Mouse (Mus musculus) heart, postnatal 25 days (tissue): ENCODE results near the gene Snapc2. TPM values are rescaled to one million over a fixed set of nuclear protein-coding genes. Genes with fewer than 3 reads are reported as not detected.
"Not testable (repeated sequence)": the region's sequence is repeated elsewhere in the genome, so short reads cannot be mapped to it uniquely, and the experiment has no call there.

Experiments used
- DNase-seq: peaks from one replicate; pipeline ENCODE4 v3.0.0; 2022; ENCODE audit warnings: low spot score
- intact Hi-C: fragments of 180-260 bp; cut with DNase I; formaldehyde crosslinking; loops from one replicate; pipeline ENCODE4 v1.15.1; 2025
- total RNA-seq, 2 experiments: library from RNA; stranded (reverse); gene quantifications; 2 replicates each; pipeline ENCODE4 v1.2.3; 2021

Snapc2 gene
- total RNA-seq, 2 experiments from 2014 or later: 14.4 to 15.0 TPM

DNA sequence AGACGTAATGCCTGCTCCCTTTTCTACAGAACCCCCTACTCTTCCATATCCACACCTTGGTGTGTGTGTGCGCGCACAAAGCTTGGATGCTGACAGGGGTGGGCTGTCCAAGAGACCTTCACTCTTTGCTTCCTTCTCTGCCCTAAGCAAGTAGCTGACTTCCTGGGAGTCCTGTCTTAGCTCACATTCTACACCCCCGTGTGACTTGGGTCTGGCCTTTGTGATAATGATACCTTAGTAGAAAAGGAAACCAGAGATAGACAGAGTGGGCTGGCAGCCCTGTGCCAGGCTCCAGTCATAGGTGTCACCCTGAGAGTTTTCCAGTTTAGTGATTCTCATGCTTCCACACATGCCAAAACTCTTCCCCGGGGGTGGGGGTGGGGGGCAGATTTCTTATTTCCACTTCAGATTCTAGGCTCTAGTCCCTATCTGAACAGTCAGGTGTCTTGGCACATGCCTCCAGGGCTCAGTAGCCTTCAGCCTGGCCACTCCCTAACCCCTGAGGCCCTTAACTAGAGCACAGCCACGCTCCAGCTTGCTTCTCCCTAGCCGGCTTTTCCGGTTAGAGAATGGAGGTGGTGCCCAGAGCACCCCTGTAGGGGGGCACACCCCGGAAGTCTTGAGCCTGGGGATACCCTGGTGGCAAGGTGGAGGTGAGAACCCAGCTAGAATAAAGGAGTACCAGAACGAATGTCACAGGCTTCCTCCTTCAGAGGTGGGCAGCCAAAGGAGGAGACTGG is 22.1 kb upstream of the Snapc2 start:
- no peak for DNase-seq
- intact Hi-C loops: no loop called here

GRCm38 (mm10) chr8:4237814-4238433 is 15.0 kb upstream of the Snapc2 start:
- intact Hi-C loops: loop anchor here (2.0 to 5.0 kb wide), 2 partner anchors 15 to 254 kb away; partner anchors contain the start of genes Cers4 and Snapc2
- DNase-seq: no peak

DNA sequence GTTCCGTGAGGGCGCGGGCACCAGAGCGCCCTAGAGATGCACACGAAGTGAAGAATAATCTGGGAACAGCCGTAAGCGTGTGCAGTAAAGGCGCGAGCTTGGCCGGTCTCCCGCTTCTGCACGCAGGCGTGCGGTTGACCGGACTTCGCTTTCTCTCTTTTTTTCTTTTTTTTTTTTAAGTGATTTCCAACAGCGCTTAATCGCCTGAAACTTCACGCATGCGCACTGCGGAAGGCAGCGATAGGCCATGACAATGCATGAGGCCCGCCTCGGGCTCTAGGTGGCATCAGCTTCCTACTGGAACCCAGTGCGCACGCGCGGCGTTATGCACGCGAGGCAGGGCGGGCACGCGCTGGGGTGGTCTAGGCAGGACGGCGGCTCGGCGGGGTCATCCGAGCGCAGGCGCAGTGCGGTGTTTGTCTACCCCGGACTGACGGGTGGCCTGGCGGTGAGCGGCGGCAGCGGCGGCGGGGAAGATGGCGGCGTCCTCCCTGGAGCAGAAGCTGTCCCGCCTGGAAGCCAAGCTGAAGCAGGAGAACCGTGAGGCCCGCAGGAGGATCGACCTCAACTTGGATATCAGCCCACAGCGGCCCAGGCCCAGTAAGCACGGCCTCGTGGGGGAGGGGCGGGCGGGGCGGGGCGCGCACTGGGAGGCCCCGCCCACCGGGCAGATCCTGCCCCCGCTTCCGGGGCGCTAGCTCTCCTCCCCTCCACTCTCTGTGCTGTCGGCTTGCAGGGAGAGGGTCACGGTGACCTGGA is 14.3 kb upstream of the Snapc2 start, which contains the start of the genes Map2k7 and Gm49320:
Map2k7 (plus strand) TSS at position 307 of the 759 bp plus-strand sequence.
Gm49320 (plus strand) TSS at position 432 of the 759 bp plus-strand sequence.
- intact Hi-C loops: loop anchor here (2.0 to 5.0 kb wide), 2 partner anchors 14 to 254 kb away; partner anchors contain the start of genes Cers4 and Snapc2
- peak; percentile 100 for DNase-seq

GRCm38 (mm10) chr8:4239193-4239890 is 13.5 kb upstream of the Snapc2 start:
- intact Hi-C loops: loop anchor here (2.0 to 5.0 kb wide), 2 partner anchors 13 to 253 kb away; partner anchors contain the start of genes Cers4 and Snapc2
- no peak for DNase-seq

GRCm38 (mm10) chr8:4245061-4245460 is 7.8 kb upstream of the Snapc2 start:
- intact Hi-C loops: no loop called here
- no peak for DNase-seq

DNA sequence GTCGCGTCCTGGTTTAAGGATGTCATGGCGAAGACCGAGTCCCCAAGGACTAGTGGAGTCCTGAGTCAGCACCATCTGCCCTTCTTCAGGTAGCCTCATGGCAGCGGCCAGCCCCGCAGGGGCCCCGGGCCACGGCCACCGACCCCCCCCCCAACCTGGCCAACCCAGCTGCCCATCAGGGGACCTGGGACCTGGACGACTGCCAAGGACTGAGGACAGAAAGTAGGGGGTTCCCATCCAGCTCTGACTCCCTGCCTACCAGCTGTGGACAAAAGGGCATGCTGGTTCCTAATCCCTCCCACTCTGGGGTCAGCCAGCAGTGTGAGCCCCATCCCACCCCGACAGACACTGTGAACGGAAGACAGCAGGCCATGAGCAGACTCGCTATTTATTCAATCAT is 7.1 kb upstream of the Snapc2 start:
- no peak for DNase-seq
- intact Hi-C loops: no loop called here

- no peak for DNase-seq
- intact Hi-C loops: no loop called here
These were observed 5.6 kb upstream of the Snapc2 start for GRCm38 (mm10) chr8:4247241-4247640.

GRCm38 (mm10) chr8:4247951-4248540 is 4.8 kb upstream of the Snapc2 start, which contains the start of gene Tgfbr3l:
Gene Tgfbr3l (plus strand): TSS chr8:4248214.
- intact Hi-C loops: no loop called here

DNA sequence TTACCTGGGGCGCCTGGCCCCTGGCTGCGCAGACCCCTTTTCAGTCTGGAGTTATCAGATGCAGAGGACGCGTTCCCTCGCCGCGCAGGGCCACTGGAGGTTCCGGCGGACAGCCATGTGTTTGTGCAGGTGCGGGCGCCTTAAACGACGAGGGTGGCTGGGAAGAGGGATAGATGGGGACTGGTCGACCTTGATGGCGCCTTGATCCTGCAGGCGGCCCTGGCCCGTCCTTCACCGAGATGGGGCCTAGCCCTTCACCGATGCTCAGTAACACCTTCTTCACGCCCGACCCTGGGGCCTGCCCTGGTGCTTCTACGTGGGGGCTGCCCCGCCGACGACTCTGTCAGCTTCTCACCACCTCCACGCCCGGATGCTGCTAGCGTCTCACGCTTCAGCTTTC is 3.7 kb upstream of the Snapc2 start:
- intact Hi-C loops: no loop called here

More at GRCm38 (mm10) chr8:4247951-4248540, 4.8 kb upstream of the Snapc2 start, which contains the start of gene Tgfbr3l:
- no peak for DNase-seq

GRCm38 (mm10) chr8:4250306-4250970 is 2.4 kb upstream of the Snapc2 start:
- intact Hi-C loops: loop anchor here (2.0 to 10.0 kb wide), 4 partner anchors 72 to 424 kb away; no protein-coding TSS in a partner anchor
- DNase-seq: peak; percentile 56

More for the DNA sequence above, 3.7 kb upstream of the Snapc2 start:
- no peak for DNase-seq

- intact Hi-C loops: loop anchor here (2.0 to 10.0 kb wide), 4 partner anchors 13 to 423 kb away; partner anchors contain the start of genes Gm49320 and Map2k7
These were observed 642 bp upstream of the Snapc2 start for GRCm38 (mm10) chr8:4252116-4252760.

DNA sequence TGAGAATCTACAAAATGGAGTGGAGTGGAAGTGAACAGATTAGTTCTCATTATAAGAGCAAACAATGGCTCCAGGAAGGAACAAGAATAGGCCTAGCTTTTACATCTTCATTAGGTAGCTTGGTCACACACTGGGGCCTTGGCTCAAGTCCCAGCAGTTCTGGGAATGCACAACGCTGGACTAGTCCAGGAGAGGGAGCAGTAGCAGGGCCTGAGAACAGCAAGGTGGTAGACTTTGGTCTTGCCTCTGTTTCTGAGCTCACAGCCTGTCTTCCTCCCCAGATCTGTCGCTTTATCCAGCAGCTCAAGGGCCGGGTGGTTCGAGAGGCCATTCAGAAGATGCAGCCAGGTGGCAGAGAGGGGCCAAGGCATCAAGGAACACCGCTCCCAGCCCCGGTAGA is 1.1 kb downstream of the Snapc2 start:
- intact Hi-C loops: loop anchor here (5.0 to 10.0 kb wide), 3 partner anchors 118 to 421 kb away; no protein-coding TSS in a partner anchor
- no peak for DNase-seq

More at GRCm38 (mm10) chr8:4252116-4252760, 642 bp upstream of the Snapc2 start:
- DNase-seq: no peak

DNA sequence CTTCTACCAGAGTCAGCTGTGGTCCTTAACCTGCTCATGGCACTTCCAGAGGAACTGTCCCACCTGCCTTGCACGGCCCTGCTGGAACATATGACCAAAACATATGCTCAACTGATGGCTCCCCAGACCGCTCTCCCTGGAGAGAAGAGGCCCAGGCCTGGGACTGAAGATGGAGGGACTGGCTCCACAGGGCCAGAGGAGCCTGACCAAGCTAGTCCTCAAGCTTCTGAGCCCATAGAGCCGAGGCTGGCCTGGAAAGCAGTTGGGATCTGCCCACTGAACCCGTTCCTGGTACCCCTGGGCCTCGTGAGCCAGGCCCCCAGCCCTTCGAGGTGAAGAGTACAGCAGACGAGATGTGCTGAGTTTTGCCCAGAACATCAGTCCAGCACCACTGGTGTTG is 2.6 kb downstream of the Snapc2 start:
- intact Hi-C loops: loop anchor here (5.0 to 10.0 kb wide), 2 partner anchors 63 to 419 kb away; no protein-coding TSS in a partner anchor
- DNase-seq: not testable (repeated sequence)

DNA sequence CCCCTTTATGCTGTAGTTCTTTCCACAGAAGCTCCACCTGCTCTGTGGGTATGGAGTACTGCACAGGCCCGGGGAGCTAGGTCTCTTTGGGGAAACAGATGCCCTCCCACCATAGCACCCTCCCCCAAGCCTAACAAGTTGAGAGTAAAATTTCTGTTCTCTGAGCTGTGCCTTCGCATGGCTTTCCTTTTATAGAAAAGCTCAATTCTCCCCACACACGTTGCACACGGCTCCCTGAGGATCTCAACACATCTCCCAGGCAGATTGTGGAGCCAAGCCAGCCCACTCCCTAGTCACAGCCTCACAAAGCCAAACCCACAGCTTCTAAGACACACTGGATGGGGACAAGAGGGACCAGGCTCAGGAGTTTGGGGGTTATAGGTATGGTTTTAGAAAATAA is 4.0 kb downstream of the Snapc2 start:
- intact Hi-C loops: loop anchor here (5.0 to 10.0 kb wide), 2 partner anchors 65 to 418 kb away; no protein-coding TSS in a partner anchor
- no peak for DNase-seq

DNA sequence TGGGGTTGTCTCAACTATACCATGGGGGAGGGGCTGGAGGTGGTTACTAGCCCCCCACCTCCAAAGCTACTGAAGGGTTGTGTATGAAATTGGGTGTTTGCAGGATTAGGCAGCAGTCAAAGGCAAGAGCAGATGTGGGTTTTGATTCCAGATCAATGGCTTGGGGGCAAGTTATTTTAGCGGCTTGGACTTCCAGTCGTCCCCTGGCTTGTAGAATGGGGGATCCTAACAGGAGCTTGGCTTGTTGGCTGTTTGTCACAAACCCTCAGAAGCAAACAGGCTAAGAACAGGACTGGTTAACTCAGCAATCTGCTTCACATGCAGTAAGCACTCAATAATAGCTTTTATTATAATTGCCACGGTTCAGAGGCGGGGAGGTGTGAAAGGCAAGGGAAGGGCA is 4.5 kb downstream of the Snapc2 start:
- no peak for DNase-seq
- intact Hi-C loops: loop anchor here (5.0 to 10.0 kb wide), 2 partner anchors 65 to 417 kb away; no protein-coding TSS in a partner anchor

GRCm38 (mm10) chr8:4258233-4258632 is 5.4 kb downstream of the Snapc2 start:
- DNase-seq: no peak
- intact Hi-C loops: loop anchor here (2.0 to 10.0 kb wide), 3 partner anchors 17 to 417 kb away; partner anchors contain the start of gene Timm44

DNA sequence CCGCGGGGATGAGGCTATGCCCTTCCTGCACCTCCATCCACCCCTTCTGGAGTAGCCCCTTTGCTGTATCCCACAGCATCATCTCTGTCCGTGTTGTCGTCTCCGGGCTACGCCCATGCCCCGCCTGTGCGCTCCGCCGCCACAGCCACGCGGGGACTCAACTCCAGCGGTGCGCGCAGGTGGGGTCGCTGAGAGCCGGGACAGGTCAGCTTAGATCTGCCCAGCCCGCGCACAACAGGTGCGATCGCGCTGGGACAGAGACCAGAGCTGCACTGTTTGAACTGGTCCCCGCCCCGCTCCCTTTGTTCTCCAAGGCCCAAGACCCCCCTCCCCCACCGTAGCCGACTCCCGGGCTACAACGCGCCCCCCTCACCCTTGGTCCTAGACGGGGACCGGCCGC is 5.8 kb downstream of the Snapc2 start:
- intact Hi-C loops: loop anchor here (2.0 to 10.0 kb wide), 3 partner anchors 16 to 416 kb away; partner anchors contain the start of gene Timm44
- no peak for DNase-seq
